Mouse (Mus musculus) MEL (cell line): ENCODE data around the gene Smchd1. TPM values are rescaled to one million over a fixed set of nuclear protein-coding genes. Genes with fewer than 3 reads are reported as not detected.
A peak's percentile ranks its signal among the peaks of the same experiment; 100 is the strongest.

Source experiments
- DNase-seq: peaks from one replicate; pipeline ENCODE4 v3.0.0; 2011; ENCODE audit warnings: low read depth, low spot score
- H3K27ac ChIP-seq: 2 replicates; pipeline ENCODE4 v1.5.1; 2012; ENCODE audit warnings: low read depth, mild to moderate bottlenecking, control low read depth, low read length, moderate library complexity; ENCODE audit not compliant: control insufficient read depth
- H3K27me3 ChIP-seq, 2 experiments: fragments of 150-350 bp in 1 of 2; sonication (generic) in 1 of 2; 2 replicates each; pipeline ENCODE4 v1.6.1; 2012; ENCODE audit warnings: low read length in 2 of 2, mild to moderate bottlenecking in 2 of 2, improper control_type of control experiment in 1 of 2, moderate library complexity in 1 of 2; ENCODE audit not compliant: insufficient read depth in 2 of 2, control insufficient read depth in 1 of 2
- H3K36me3 ChIP-seq, 2 experiments: 2 replicates each; pipeline ENCODE4 v1.6.1; 2012 to 2014; ENCODE audit warnings: low read length in 2 of 2, improper control_type of control experiment in 1 of 2, inconsistent platforms in 1 of 2, mild to moderate bottlenecking in 1 of 2; ENCODE audit not compliant: insufficient read depth in 2 of 2, control insufficient read depth in 1 of 2
- H3K4me1 ChIP-seq, 2 experiments: fragments of 150-350 bp in 1 of 2; sonication (generic) in 1 of 2; 2 replicates each; pipeline ENCODE4 v1.6.1; 2012; ENCODE audit warnings: low read length in 2 of 2, improper control_type of control experiment in 1 of 2, mild to moderate bottlenecking in 1 of 2; ENCODE audit not compliant: insufficient read depth in 2 of 2, control insufficient read depth in 1 of 2
- H3K4me3 ChIP-seq, 2 experiments: fragments of 150-350 bp in 1 of 2; sonication (generic) in 1 of 2; 2 replicates each; pipeline ENCODE4 v1.5.1; 2012; ENCODE audit warnings: low read depth in 2 of 2, low read length in 2 of 2, mild to moderate bottlenecking in 2 of 2, moderate library complexity in 2 of 2, control low read depth in 1 of 2, improper control_type of control experiment in 1 of 2; ENCODE audit not compliant: control insufficient read depth in 1 of 2, insufficient read depth in 1 of 2
- H3K79me2 ChIP-seq: 2 replicates; pipeline ENCODE4 v1.6.1; 2012; ENCODE audit warnings: mild to moderate bottlenecking, low read length, moderate library complexity; ENCODE audit not compliant: control insufficient read depth, poor library complexity, insufficient read depth
- H3K9ac ChIP-seq: 2 replicates; pipeline ENCODE4 v1.6.1; 2012; ENCODE audit warnings: low read depth, mild to moderate bottlenecking, control low read depth, low read length, moderate library complexity; ENCODE audit not compliant: control insufficient read depth, poor library complexity, severe bottlenecking
- H3K9me3 ChIP-seq: fragments of 150-350 bp; sonication (generic); replicated peaks from 2 replicates; pipeline ENCODE4 v1.6.1; 2012; ENCODE audit warnings: mild to moderate bottlenecking, low read length, improper control_type of control experiment, moderate library complexity; ENCODE audit not compliant: insufficient read depth
- BHLHE40 ChIP-seq: IDR thresholded peaks from 2 replicates; pipeline ENCODE4 v1.6.1; 2012; ENCODE audit warnings: low read depth, mild to moderate bottlenecking, inconsistent platforms, low read length, improper control_type of control experiment, borderline replicate concordance
- CHD1 ChIP-seq: IDR thresholded peaks from 2 replicates; pipeline ENCODE4 v1.6.1; 2012; ENCODE audit warnings: low read depth, mild to moderate bottlenecking, inconsistent platforms, low read length, improper control_type of control experiment
- CHD2 ChIP-seq: IDR thresholded peaks from 2 replicates; pipeline ENCODE4 v1.6.1; 2011; ENCODE audit warnings: low read length, improper control_type of control experiment
- CTCF ChIP-seq, 3 experiments: IDR thresholded peaks in 2 of 3; conservative IDR thresholded peaks in 1 of 3; 2 replicates each; pipeline ENCODE4 v1.5.1; 2011 to 2012; ENCODE audit warnings: low read length in 3 of 3, low read depth in 2 of 3, mild to moderate bottlenecking in 2 of 3, improper control_type of control experiment in 1 of 3, inconsistent platforms in 1 of 3, mixed read lengths in 1 of 3, moderate library complexity in 1 of 3; ENCODE audit not compliant: control insufficient read depth in 1 of 3, insufficient read depth in 1 of 3, poor library complexity in 1 of 3, severe bottlenecking in 1 of 3
- E2F4 ChIP-seq: IDR thresholded peaks from 2 replicates; pipeline ENCODE4 v1.6.1; 2011; ENCODE audit warnings: low read depth, low read length, improper control_type of control experiment, borderline replicate concordance
- ELF1 ChIP-seq: IDR thresholded peaks from 2 replicates; pipeline ENCODE4 v1.6.1; 2014; ENCODE audit warnings: low read depth, mild to moderate bottlenecking, inconsistent platforms, low read length, improper control_type of control experiment, moderate library complexity
- ETS1 ChIP-seq: IDR thresholded peaks from 2 replicates; pipeline ENCODE4 v1.6.1; 2012; ENCODE audit warnings: low read depth, mild to moderate bottlenecking, inconsistent platforms, low read length, improper control_type of control experiment, moderate library complexity
- GABPA ChIP-seq: IDR thresholded peaks from 2 replicates; pipeline ENCODE4 v1.6.1; 2012; ENCODE audit warnings: low read depth, mild to moderate bottlenecking, inconsistent platforms, low read length, improper control_type of control experiment, moderate library complexity
- GATA1 ChIP-seq: IDR thresholded peaks from 2 replicates; pipeline ENCODE4 v1.6.1; 2011; ENCODE audit warnings: low read depth, low read length, improper control_type of control experiment
- HCFC1 ChIP-seq: IDR thresholded peaks from 2 replicates; pipeline ENCODE4 v1.6.1; 2012; ENCODE audit warnings: low read depth, mild to moderate bottlenecking, inconsistent platforms, low read length, improper control_type of control experiment, moderate library complexity
- JUND ChIP-seq: IDR thresholded peaks from 2 replicates; pipeline ENCODE4 v1.6.1; 2011; ENCODE audit warnings: low read depth, mild to moderate bottlenecking, improper control_type of control experiment, low read length
- KAT2A ChIP-seq: conservative IDR thresholded peaks from 2 replicates; pipeline ENCODE4 v1.6.1; 2012; ENCODE audit warnings: low read depth, low read length, improper control_type of control experiment, inconsistent platforms
- MAFK ChIP-seq: IDR thresholded peaks from 2 replicates; pipeline ENCODE4 v1.6.1; 2011; ENCODE audit warnings: low read depth, mild to moderate bottlenecking, low read length, improper control_type of control experiment, borderline replicate concordance
- MAX ChIP-seq: IDR thresholded peaks from 2 replicates; pipeline ENCODE4 v1.6.1; 2011; ENCODE audit warnings: low read length, improper control_type of control experiment
- MAZ ChIP-seq: IDR thresholded peaks from 2 replicates; pipeline ENCODE4 v1.6.1; 2012; ENCODE audit warnings: low read depth, mild to moderate bottlenecking, inconsistent platforms, low read length, improper control_type of control experiment
- MEF2A ChIP-seq: IDR thresholded peaks from 2 replicates; pipeline ENCODE4 v1.6.1; 2014; ENCODE audit warnings: low read depth, mild to moderate bottlenecking, inconsistent platforms, low read length, improper control_type of control experiment; ENCODE audit not compliant: poor library complexity, insufficient replicate concordance, severe bottlenecking; ENCODE audit errors: extremely low read depth
- MXI1 ChIP-seq: IDR thresholded peaks from 2 replicates; pipeline ENCODE4 v1.6.1; 2011; ENCODE audit warnings: mild to moderate bottlenecking, low read depth, low read length, improper control_type of control experiment
- MYB ChIP-seq: IDR thresholded peaks from 2 replicates; pipeline ENCODE4 v1.6.1; 2011; ENCODE audit warnings: mild to moderate bottlenecking, low read depth, low read length, improper control_type of control experiment
- NELFE ChIP-seq: IDR thresholded peaks from 2 replicates; pipeline ENCODE4 v1.6.1; 2011; ENCODE audit warnings: low read depth, low read length, improper control_type of control experiment
- NRF1 ChIP-seq: IDR thresholded peaks from 2 replicates; pipeline ENCODE4 v1.6.1; 2014; ENCODE audit warnings: low read depth, mild to moderate bottlenecking, inconsistent platforms, low read length, improper control_type of control experiment, moderate library complexity; ENCODE audit not compliant: poor library complexity, insufficient read depth, severe bottlenecking
- POLR2A ChIP-seq, 2 experiments: IDR thresholded peaks; 2 replicates each; pipeline ENCODE4 v1.6.1; 2011 to 2012; ENCODE audit warnings: low read length in 2 of 2, mild to moderate bottlenecking in 2 of 2, control low read depth in 1 of 2, improper control_type of control experiment in 1 of 2, low read depth in 1 of 2, moderate library complexity in 1 of 2; ENCODE audit not compliant: control insufficient read depth in 1 of 2, insufficient read depth in 1 of 2, poor library complexity in 1 of 2
- POLR2AphosphoS5 ChIP-seq: IDR thresholded peaks from 2 replicates; pipeline ENCODE4 v1.6.1; 2012; ENCODE audit warnings: low read depth, borderline replicate concordance, mild to moderate bottlenecking, inconsistent platforms, low read length, moderate library complexity, mixed read lengths
- RAD21 ChIP-seq: IDR thresholded peaks from 2 replicates; pipeline ENCODE4 v1.6.1; 2011; ENCODE audit warnings: mild to moderate bottlenecking, low read depth, low read length, improper control_type of control experiment
- RCOR1 ChIP-seq: IDR thresholded peaks from 2 replicates; pipeline ENCODE4 v1.6.1; 2012; ENCODE audit warnings: low read depth, mild to moderate bottlenecking, inconsistent platforms, low read length, improper control_type of control experiment
- SIN3A ChIP-seq: IDR thresholded peaks from 2 replicates; pipeline ENCODE4 v1.6.1; 2012; ENCODE audit warnings: low read length, improper control_type of control experiment, inconsistent platforms
- SMC3 ChIP-seq: IDR thresholded peaks from 2 replicates; pipeline ENCODE4 v1.6.1; 2011; ENCODE audit warnings: low read depth, low read length, improper control_type of control experiment
- TAL1 ChIP-seq: IDR thresholded peaks from 2 replicates; pipeline ENCODE4 v1.6.1; 2012; ENCODE audit warnings: mild to moderate bottlenecking, inconsistent platforms, low read length, moderate library complexity, mixed read lengths
- TBP ChIP-seq: IDR thresholded peaks from 2 replicates; pipeline ENCODE4 v1.8.0; 2011; ENCODE audit warnings: low read depth, low read length, improper control_type of control experiment
- TCF12 ChIP-seq: IDR thresholded peaks from 2 replicates; pipeline ENCODE4 v1.6.1; 2014; ENCODE audit warnings: low read depth, mild to moderate bottlenecking, inconsistent platforms, low read length, improper control_type of control experiment, moderate library complexity
- USF2 ChIP-seq, 2 experiments: IDR thresholded peaks; 2 replicates each; pipeline ENCODE4 v1.6.1; 2011 to 2012; ENCODE audit warnings: improper control_type of control experiment in 2 of 2, low read length in 2 of 2, borderline replicate concordance in 1 of 2, inconsistent platforms in 1 of 2, low read depth in 1 of 2, mild to moderate bottlenecking in 1 of 2; ENCODE audit not compliant: insufficient read depth in 1 of 2
- ZC3H11A ChIP-seq: IDR thresholded peaks from 2 replicates; pipeline ENCODE4 v1.6.1; 2012; ENCODE audit warnings: low read depth, mild to moderate bottlenecking, inconsistent platforms, low read length, improper control_type of control experiment
- ZKSCAN1 ChIP-seq: IDR thresholded peaks from 2 replicates; pipeline ENCODE4 v1.6.1; 2012; ENCODE audit warnings: low read depth, mild to moderate bottlenecking, inconsistent platforms, low read length, improper control_type of control experiment, moderate library complexity
- ZMIZ1 ChIP-seq: IDR thresholded peaks from 2 replicates; pipeline ENCODE4 v1.6.1; 2012; ENCODE audit warnings: low read depth, mild to moderate bottlenecking, inconsistent platforms, low read length, improper control_type of control experiment, moderate library complexity
- ZNF384 ChIP-seq: IDR thresholded peaks from 2 replicates; pipeline ENCODE4 v1.6.1; 2012; ENCODE audit warnings: low read depth, mild to moderate bottlenecking, inconsistent platforms, low read length, improper control_type of control experiment
- polyA plus RNA-seq, 2 experiments: library from polyadenylated mRNA; stranded (reverse) in 1 of 2; unstranded in 1 of 2; fragments of >175 nt in 1 of 2; fragments of >200 nt in 1 of 2; gene quantifications; 2 replicates each; pipeline versions ENCODE4 v1.2.1 to v1.2.4; 2012; ENCODE audit warnings: low replicate concordance in 2 of 2, low read depth in 1 of 2; ENCODE audit not compliant: insufficient read length in 2 of 2, insufficient read depth in 1 of 2, missing spikeins in 1 of 2
- total RNA-seq: library from RNA; depleted of rRNA; stranded (reverse); fragments of 300-350 nt; gene quantifications from 2 replicates; pipeline ENCODE4 v1.2.3, GENCODE M21; 2012; rRNA removed

Smchd1 gene
- total RNA-seq, result 45.7 and 50.9 TPM in 2 replicates
- polyA plus RNA-seq, result 100 to 1,000 TPM in 1 of 2 experiments, 10 to 100 TPM in 1; 43.6 to 164 TPM

- Histone ChIP-seq H3K9me3 (no peaks in the 10 kb centered on the region), H3K9ac (peak within 1 kb of the TSS; percentile 91), H3K79me2 (peaks cover 46% of the 10 kb centered on the region), H3K27me3 (no peaks in the 10 kb centered on the region), H3K4me1 (peaks cover 9 to 20% of the 10 kb centered on the region in 2 experiments), H3K27ac (peak within 1 kb of the TSS; percentile 81), H3K4me3 (peak within 1 kb of the TSS; percentile 68 to 88), H3K36me3 (peaks cover 0 to 21% of the 10 kb centered on the region in 2 experiments; a peak in 2 of 4 replicates)
- DNase-seq, result peak; percentile 97
- TF ChIP-seq ELF1, result peak; percentile 82
- no peak for TF ChIP-seq RAD21
- TF ChIP-seq USF2 (IDR thresholded peaks at IDR 0.05; ENCODE audit: borderline replicate concordance in 1 of 2, insufficient read depth in 1 of 2, low read depth in 1 of 2, low read length in 2 of 2), result no peak
- TF ChIP-seq CHD1, result no peak
- no peak for TF ChIP-seq ZKSCAN1
- TF ChIP-seq HCFC1, result peak; percentile 84
- TF ChIP-seq MAZ, result peak; percentile 47; the same call in 1 of the 2 replicates
- no peak for TF ChIP-seq RCOR1
- no peak for TF ChIP-seq MAX
- TF ChIP-seq MYB, result no peak
- TF ChIP-seq MEF2A, result no peak
- peak; percentile 79; the same call in 1 of the 2 replicates for TF ChIP-seq E2F4
- 0 out of 2 replicates have a peak, but pooled peaks have one; percentile 35 for TF ChIP-seq TBP
- no peak for TF ChIP-seq ZC3H11A
- no peak; the same call in 1 of the 2 replicates for TF ChIP-seq KAT2A
- TF ChIP-seq ZNF384, result no peak
- no peak for TF ChIP-seq CTCF (IDR thresholded peaks at IDR 0.05 in 2 of 3, conservative IDR thresholded peaks at IDR 0.05 in 1 of 3; ENCODE audit: control insufficient read depth in 1 of 3, insufficient read depth in 1 of 3, low read depth in 2 of 3, low read length in 3 of 3, poor library complexity in 1 of 3, severe bottlenecking in 1 of 3)
- no peak for TF ChIP-seq BHLHE40
- no peak for TF ChIP-seq MAFK
- peak; percentile 41; the same call in 1 of the 2 replicates for TF ChIP-seq ZMIZ1
- no peak for TF ChIP-seq SMC3
- TF ChIP-seq CHD2, result no peak
- peak; percentile 71 for TF ChIP-seq NRF1
- TF ChIP-seq POLR2AphosphoS5, result no peak
- TF ChIP-seq GABPA, result no peak
- TF ChIP-seq TCF12, result peak; percentile 16; the same call in 1 of the 2 replicates
- TF ChIP-seq MXI1, result peak; percentile 59; the same call in 1 of the 2 replicates
- peak; percentile 67 for TF ChIP-seq SIN3A
- TF ChIP-seq NELFE, result peak; percentile 78
- TF ChIP-seq ETS1, result peak; percentile 15; the same call in 1 of the 2 replicates
- peak; percentile 75 to 80 for TF ChIP-seq POLR2A (IDR thresholded peaks at IDR 0.05; ENCODE audit: control insufficient read depth in 1 of 2, insufficient read depth in 1 of 2, low read depth in 1 of 2, low read length in 2 of 2, poor library complexity in 1 of 2)
- no peak for TF ChIP-seq TAL1
- no peak for TF ChIP-seq JUND
- no peak for TF ChIP-seq GATA1
These were observed at the start of gene Smchd1 for GRCm38 (mm10) chr17:71474762-71475704. Gene Smchd1, minus strand, starts transcription at chr17:71475343.
